Mouse (Mus musculus): ENCODE results near the gene Tmc6.

DNA sequence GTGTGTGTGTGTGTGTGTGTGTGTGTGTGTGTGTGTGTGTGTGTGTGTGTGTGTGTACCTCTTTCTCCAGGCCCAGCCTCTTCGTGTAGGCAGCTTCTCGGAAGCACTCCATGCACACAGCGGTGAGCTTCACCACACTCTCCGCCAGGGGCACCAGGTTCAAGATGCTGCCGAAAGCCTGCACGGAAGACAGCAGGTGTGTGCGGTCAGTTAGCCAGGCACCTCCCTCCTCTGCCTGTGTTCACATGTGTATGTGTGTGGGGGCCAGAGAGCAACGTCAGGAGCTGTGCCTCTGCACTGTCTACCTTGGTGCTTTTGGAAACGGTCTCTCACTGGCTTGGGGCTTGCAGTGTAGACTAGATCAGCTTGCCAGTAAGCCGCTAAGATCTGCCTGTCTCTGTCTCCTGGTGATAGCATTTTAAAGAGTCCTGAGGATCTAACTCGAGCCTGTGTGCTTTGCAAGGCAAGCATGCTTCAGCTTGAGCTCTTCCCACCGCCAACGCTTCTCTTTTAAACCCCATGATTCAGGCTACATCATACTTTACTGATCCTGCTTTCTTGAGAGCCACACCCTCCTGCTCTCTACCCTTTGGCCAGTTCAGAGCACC lies 34.5 kb upstream of the Tmc6 start:
- TF ChIP-seq POLR2A (IDR thresholded peaks at IDR 0.05; ENCODE audit: insufficient read depth, low read depth, low read length), result no peak
- TF ChIP-seq CTCF (IDR thresholded peaks at IDR 0.05; ENCODE audit: insufficient read depth, low read depth, low read length), result no peak

All from olfactory bulb, adult 2 months (tissue).